Mouse (Mus musculus): ENCODE measurements around the gene Ski.

The Ski gene

DNA sequence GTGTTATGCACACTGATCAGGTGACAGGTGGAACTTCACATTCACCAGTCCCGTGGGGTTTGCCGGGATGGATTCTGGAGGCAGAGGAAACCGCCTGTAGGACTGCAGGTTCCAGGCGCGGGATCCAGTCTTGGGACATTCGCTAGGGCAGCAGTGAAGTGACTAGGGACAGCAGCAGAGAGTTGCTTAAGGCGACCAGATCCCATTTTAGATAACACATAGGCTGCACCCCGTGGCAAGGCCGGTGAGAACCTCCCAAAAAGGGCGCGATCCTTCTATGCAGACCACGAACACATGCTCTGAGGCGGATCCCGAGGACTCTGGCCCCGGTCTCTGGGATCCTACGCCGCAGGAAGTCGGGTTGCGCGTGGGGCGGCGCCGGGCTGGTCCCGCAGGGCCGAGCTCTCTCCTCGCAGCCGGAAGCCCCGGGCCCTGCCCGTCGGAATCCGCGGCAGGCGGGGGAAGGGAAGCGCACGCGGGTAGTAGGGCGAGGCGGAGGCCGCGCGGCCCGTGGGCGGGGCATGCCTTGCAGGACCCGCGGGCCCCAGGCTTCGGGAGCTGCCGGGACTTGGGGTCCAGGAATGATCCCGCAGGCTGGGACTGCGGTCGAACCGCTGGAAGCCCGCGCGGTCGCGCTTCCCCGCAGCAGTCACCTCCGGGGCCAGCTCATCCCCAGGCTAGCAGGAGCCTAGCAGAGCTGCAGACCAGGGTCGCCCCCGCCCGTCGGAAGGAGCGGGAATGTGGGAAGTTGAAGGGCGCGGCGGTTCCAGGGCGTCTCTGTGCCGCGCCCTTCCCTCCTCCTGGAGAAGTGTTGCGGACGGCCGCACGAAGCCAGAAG is 71.9 kb downstream of the Ski start:
- no peak for DNase-seq (ENCODE audit: low read depth, low spot score)

DNA sequence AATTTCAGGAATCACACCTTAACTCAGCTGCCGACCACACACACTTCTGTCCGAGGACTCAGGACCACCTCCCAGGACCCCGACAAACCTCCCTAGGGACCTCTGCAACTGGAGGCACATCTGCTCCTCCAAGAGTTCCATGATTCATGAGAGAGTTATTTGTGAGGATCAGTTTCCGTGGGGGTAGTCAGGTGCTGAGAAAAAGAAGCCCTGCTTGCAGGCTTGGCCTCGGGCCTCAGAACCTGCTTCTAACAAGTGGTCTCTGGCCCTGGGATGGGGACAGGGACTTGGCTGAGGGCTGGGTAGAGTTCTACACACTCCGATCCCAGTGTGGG is 72.5 kb downstream of the Ski start:
- no peak for DNase-seq (ENCODE audit: low read depth, low spot score)

DNA sequence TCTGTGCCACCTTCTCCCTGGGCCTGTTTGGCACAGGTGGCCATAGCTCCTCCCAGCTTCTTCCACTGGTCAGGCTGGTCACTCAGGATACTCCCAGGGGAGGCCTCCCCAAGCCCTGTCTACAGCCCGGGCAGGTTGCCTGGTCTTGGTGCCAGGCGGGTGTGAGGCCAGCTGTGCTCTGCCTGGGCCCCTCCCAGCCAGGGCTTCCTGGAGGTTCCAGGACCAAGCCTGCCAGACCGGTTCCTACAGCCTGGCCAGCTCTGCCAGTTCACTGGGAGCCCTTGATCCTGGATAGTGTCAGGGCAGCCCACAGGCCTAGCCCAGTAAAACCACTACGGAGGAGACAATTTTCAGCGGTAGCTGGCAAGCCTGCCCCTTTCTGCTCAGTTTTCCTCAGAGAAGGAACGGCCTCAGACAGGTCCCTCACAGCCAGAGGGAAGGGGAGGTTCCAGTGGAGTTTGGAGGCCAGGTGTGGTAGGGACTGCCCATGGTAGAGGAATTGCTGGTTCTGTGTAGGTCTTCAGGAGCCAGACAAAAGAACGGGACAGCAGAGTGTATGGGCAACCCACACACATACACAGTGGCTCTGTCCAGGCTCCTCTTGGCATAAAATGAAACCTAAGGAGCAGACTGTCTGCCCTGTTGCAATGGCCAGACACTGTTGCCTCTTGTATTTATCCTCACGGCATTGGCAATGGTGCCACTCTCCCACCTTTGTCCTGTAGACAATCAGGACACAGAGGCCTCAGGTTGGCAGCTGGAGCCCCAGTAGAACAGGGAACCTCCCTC is 73.3 kb downstream of the Ski start:
- no peak for DNase-seq (ENCODE audit: low read depth, low spot score)

DNA sequence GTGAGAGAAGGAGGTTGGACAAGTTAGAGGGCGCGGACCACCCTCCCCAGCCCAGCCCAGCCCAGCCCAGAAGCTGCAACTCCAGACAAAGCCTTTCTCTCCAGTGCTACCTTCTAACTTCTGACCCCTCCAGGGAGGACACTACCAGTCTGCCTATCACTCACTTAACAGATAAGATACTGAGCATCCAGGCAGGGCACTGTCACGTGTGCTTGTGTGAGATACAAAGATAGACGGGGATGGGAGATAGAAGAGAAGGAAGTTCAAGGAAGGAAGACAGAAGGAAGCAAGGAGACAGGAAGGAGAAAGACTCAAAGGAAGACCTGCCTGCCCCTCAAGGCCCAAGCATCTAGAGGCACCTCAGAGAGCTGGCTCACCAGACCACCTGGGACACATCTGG is 73.9 kb downstream of the Ski start:
- no peak for DNase-seq (ENCODE audit: low read depth, low spot score)

DNA sequence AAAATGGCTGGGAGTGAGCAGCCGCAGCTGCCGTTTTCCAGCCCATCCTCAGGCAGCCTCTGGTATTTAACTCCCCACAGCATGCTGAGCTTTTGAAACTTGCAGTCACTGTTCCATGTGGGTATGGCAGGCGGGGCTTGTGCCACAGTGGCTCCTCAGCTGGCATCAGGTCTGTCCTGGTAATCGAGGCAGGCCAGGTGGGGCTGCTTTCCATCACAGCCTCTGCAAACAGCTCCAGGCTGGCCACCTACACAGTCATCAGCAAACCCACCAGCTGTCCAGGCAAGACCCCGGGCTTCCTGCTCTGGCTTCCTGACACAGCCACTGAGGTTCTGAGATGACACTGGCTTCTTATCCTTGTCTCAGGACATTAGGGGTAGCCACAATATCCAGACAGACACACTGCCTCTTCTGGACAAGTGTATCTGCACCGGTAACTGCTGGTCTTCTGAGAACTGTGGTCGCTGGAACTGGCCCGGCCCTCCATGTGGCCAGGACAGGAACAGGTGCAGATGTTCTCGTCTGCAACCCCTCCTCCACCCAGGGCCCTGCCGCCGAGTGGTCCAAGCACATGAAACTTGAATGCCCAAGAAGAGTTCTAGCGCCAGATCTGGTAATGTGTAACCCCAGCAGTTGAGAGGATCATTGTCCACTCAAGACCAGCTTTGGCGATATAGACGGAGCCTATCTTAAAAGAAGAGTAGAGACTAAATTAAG is 76.1 kb downstream of the Ski start:
- no peak for DNase-seq (ENCODE audit: low read depth, low spot score)

DNA sequence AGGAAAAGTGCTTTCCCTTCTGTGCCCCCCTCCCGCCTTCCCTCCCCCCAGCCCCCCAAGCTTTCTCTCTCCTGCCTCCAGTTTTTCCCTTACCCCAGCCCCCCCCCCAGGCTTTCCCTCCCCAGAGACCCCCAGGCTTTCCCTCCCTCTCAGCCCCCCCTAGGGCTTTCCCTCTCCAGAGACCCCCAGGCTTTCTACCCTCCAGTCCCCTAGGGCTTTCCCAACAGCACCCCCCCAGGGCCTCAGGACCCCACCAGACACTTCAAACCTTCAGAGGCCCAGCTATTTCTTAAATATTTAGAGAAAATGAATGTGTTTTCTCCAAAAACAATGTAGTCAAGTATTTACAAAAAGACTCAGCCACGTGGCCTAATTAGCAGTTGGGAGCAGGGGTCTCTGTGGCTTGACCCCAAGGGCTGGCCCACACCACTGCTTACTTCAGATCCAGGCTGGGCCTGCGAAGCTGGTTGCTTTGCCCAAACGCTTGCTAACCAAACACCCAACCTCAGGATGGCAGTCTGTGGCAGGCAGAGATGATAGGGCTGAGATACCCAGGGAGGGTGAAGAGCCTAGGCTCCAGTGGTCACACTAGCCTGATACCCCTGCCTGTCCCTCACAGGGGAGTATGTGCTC is 77.7 kb downstream of the Ski start:
- DNase-seq (ENCODE audit: low read depth, low spot score): no peak

DNA sequence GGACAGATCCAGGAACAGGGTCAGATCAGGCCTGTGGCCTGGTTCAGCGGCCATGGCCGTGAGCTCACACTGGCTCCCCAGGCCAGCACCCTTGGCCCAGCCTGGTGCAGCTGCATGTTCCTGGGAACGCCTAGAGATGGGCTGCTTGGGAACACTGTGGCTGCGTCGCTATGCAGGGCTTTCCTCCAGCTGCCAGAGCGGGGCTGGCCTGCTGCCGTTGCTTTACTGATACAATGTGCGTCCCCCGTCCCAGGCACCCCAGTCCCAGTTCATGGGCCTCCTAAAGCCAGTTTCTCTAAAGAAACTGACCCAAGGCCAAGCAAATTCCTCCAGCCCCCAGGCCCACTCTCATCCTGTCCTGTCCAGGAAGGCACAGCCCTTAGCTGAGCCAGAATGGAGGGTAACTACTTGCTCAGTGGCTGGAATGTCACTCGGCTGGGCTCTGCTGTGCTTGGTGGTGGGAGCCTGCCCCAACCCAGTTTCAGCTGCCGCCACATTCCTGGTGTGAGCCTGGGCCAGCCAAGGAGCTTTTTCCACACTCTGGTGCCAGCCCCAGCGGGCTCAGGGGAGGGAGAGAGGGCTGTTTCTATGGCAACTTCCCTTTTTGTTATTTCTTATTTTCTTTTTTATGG is 78.4 kb downstream of the Ski start:
- no peak for DNase-seq (ENCODE audit: low read depth, low spot score)

DNA sequence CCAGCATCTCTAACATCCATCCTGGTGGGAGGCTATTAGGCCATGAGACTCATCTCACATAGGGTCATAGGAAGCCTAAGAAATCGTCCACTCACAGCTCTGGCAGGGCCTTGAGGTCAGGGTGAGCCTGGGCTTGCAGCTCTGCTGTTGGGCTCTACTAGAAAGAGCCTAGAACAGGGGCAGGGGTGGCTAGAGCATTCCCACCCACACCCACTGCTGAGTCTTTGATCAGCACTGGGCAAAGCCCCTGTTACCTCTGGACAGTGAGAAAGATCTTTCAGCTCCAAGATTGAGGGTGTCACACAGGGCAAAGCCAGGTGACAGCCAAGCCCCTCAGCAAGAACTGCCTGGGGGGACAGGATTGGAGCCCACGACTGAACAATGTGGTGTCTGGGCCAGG is 79.0 kb downstream of the Ski start:
- no peak for DNase-seq (ENCODE audit: low read depth, low spot score)

DNA sequence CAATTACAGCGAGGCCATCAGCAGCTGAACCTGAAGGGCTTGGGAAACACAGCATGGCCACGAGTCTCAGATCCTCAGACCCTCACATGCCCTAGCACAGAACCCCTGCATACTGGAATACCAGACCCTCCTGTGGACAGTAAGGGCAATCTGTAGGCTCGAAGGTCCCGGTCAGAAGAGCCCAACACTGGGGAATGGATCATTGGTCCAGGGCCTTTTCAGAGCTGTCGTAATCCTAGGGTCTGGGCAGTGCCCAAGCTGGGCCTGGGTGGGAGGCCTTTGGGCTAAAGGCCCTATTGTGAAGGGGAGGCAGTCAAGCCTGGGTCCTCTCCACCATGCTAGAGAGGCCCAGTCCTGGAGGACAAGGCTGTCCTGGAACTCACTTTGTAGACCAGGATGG is 79.6 kb downstream of the Ski start:
- no peak for DNase-seq (ENCODE audit: low read depth, low spot score)

DNA sequence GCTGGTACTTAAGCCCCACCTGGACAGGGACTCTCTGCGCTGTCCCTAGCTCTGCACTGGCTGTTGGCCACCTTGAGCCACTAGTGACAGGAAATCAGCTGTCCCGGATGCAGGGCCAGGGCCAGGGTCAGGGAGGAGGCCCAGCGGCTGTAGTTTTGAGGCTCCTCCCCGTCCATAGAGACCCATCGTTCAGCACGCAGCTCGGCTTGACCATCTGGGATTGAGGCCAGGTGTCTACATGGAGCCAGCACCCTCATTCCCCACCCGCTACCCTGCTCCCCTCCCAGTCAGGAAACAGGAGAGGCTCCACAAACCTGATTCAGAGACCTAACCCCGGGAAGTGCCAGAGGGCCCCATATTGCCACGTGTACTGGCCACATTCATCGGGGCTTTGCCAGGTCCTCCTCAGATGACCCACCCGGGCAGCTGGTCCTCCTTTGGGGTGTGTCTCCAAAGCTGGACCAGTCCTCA is 81.6 kb downstream of the Ski start:
- no peak for DNase-seq (ENCODE audit: low read depth, low spot score)

DNA sequence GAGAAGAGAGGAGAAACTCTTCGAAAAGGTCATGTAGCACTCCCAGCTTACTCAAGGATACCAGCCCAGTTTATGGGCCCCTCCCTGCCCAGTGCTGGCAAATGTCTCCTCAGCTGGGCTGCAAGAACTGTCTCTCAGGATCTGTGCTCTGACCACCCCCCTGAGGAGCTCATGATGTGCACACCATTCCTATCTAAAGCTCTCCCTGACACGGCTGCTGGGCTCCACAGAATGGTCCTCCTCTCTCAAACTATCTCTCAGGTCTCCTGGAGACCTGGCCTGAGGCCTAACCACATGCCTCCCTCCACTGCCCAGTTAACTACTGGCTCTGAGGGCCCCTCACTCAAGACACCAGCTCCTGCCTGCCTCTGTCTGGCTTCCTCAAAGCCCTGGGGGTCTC is 82.2 kb downstream of the Ski start:
- DNase-seq (ENCODE audit: low read depth, low spot score): no peak

DNA sequence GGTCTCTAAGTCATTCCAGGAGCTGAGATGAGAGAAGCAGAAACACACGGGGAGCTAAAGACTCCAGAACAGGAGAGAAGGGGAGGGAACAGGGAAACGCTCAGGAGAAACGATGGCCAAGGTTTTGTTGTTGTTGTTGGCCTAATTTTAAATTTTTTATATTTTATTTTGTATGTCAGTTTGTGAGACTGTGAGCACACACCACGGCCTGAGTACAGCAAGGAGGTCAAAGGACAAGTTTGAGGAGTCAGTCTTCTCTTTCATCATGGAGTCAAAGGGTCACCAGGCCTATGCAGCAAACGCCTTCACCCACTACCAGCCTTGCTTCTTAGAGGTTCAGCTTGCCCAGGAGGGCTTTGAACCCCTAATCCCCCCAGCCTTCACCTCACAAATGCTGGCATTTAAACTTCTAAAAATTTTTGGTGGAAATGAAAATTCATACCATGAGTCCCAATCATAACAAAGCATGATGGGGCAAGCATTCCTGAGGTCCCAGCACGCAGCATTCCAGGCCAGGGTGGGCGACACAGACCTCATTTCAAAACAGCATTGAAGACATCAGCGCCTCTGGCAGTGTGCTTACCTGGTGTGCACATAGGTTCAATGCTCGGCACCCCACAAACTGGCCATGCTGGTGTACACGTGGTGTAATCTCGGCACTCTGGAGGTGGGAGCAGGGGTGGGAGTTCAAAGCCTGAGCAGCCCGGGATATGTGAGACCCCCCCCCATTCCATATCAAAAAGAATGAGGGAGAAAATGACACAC is 82.9 kb downstream of the Ski start:
- DNase-seq (ENCODE audit: low read depth, low spot score): no peak

DNA sequence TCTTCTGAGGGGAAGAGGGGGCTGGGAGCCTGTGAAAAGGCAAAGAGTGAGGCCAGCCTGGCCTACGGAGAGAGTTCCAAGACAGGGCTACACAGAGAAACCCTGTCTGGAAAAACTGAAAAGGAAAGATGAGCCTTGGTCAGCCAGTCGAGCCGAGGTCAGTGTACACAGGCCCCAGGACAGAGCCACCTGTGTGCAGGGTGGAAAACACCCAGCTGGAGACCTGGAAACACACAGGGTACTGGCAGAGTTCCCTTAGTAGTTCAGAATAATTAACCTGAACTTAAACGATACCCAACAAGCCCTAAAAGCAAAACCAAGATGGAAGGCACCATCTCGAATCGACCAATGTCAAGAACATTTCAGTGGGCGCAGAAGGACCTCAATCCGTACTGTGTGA is 83.9 kb downstream of the Ski start:
- no peak for DNase-seq (ENCODE audit: low read depth, low spot score)

DNA sequence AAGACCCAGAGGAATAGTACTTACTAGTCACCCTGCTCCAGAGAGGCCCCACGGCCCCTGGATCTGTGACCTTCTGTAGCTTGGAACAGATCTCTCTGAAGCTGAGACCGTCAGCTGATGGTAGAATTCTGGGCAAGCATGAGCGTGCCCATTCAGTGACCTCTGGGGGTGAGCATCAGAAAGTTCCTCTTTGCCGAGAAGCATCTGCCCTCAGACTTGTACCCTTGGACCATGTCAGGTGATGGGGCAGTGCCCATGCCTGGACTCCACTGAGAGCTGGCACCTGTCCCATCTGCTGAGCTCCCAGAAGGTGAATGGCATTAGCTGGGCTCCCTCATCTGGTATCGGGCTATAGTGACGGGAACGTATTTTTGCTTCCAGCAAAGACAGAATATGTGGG is 84.5 kb downstream of the Ski start:
- no peak for DNase-seq (ENCODE audit: low read depth, low spot score)

DNA sequence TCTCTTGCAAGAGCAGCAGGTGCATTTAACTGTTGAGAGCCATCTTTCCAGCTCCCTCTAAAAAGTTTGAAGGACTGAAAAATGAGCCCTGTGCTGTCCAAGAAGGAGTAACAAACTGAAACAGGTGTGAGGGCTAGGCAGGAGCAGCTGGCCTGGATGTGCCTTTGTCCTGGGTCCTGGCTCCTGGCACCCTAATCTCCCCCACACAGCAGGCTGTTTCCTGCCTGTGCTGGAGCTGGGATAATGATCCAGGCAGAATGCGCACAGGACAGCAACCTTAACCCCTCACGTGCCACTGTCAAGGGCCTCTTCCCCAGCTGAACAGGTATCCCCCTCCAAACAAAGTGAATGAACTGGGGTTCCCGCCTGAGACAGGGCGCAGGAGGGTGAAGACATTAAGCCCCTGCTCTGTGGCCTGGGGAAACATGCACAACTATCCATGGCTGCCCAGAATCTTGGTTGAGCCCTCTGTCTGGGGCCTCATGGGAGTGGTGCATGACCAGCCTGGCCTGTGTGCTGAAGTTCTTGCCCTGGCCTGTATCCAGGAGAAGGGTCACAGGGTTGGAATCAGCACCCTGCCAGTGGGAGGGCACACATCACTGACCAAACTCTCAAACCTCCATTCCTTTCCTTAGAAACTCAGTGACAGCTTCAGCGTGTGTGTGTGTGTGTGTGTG is 86.3 kb downstream of the Ski start:
- no peak for DNase-seq (ENCODE audit: low read depth, low spot score)

DNA sequence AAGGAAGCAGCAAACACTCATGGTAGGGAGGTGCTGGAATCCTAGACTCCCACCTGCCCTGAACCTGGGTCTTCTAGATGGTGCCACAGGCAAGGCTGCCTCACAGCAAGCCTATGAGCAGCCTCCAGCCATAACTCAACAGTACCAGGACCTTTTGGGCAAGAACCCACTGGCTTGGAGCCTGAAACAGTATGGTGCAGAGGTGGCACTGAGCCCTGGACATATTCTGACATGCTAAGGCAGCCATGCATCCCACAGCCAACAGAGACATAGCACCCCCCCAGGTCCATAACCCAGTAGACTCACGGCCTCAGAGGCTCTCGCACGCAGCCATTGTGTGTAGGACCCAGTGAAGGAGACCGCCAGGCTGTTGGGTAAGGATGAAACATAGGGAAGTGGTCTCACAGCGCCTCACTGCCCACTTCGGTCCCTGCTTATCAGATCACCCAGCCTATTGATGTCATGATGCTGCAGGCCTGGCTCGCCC is 87.7 kb downstream of the Ski start:
- no peak for DNase-seq (ENCODE audit: low read depth, low spot score)

DNA sequence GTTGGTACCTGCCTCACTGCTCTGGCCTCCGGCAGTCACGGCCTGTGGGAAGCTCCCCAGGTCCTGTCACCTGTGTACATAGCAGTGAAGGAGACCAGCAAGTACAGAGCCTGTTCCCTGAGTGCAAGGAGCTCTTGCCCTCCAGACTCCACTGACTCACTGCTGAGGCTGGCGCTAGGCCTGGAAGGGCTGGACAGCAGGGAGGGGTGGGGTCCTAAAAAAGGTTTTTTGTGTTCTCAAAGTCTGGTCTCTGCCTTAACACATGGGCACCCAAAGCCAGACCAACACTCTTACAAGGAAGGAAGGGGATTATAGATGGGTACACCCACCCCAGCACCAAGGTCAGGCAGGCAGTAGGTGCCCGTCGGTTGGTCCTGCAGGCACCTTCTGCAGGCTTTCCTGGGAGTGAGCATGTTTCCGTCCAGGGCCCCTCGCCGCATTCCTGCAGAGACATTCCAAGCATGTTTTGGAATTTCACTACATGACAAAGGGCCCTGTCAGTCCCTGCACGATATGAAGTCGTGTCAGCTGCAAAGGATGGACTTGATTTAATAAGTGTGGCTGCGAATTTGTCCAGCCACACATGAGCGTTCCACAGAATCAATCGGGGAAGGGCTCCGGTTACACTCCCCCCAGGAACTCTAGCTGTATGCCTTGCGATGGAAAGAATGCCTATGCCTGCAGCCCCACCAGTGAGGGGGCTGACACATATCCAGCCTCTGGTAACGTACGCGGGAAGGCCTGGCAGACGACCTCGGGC is 88.6 kb downstream of the Ski start:
- no peak for DNase-seq (ENCODE audit: low read depth, low spot score)

DNA sequence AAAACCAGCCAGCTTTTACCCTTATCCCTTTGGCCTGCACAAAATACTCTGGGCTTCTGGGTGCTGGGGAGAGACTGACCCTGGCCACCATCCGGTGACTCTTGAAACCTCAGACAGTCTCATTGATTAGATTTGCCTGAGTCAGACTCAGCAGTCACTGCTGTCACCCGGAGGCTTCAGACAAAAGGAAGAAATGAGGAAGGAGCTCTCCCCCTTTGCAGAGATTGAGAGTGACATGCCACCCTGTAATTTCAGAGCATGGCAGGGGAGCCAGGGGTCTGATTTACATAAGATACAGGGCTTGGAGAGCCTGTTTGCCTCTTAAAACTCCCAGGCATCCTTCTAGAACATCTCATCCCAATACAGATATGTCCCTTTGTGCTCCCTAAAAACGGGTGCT is 89.2 kb downstream of the Ski start:
- DNase-seq (ENCODE audit: low read depth, low spot score): no peak

DNA sequence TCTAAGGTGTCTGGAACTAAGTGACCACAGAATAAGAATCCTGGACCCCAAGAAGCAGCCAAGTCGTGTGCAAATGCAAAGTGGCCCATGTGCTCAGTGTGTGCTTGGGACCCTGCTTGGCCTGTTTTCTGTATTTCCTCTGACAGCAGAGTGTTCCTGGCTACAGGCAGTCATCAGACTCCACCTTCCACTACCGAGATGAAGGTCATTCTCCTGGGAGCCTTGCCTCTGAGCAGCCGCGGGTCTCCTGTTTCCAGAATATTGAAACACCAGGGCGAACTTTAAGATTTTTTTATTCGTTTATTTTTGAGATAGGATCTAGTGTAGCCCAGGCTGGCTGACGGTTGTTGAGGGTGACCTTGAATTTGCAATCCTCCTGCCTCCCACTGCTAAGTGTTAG is 91.8 kb downstream of the Ski start:
- no peak for DNase-seq (ENCODE audit: low read depth, low spot score)
